Mouse (Mus musculus): Measurements from ENCODE around the gene Uqcc1. TPM values are rescaled to one million over a fixed set of nuclear protein-coding genes. Genes with fewer than 3 reads are reported as not detected.
"Not testable (repeated sequence)": the region's sequence is repeated elsewhere in the genome, so short reads cannot be mapped to it uniquely, and the experiment has no call there.

The Uqcc1 gene
- polyA plus RNA-seq, 1 experiment from 2014 or later = 99.7 TPM

DNA sequence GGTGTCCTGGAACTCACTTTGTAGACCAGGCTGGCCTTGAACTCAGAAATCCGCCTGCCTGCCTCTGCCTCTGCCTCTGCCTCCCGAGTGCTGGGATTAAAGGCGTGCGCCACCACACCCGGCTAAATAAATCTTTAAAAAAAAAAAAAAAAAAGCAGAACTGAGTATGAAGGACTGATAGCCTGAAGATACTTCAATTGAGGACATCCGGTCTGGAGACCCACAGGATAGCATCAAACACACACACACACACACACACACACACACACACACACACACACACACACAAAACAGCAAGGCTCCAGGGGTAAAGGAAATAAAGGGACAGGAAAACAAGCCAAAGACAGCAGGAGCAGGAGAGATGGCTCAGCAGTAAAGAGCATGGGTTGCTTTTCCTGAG lies 4.9 kb downstream of the Uqcc1 start:
- Histone ChIP-seq H3K36me3 (peaks cover 40% of the 10 kb centered on the region), H3K4me1 (peaks cover 16% of the 10 kb centered on the region)
- WGBS = 80% methylated on average over 6 of the region's 6 CpGs
- not testable (repeated sequence) for H3K27me3 ChIP-seq (replicated peaks); H3K27ac ChIP-seq (replicated peaks); H3K4me2 ChIP-seq; H3K9ac ChIP-seq; ATAC-seq (ENCODE audit: extremely low read depth, insufficient number of reproducible peaks, low FRiP score, low TSS enrichment); H3K4me3 ChIP-seq; H3K9me3 ChIP-seq

DNA sequence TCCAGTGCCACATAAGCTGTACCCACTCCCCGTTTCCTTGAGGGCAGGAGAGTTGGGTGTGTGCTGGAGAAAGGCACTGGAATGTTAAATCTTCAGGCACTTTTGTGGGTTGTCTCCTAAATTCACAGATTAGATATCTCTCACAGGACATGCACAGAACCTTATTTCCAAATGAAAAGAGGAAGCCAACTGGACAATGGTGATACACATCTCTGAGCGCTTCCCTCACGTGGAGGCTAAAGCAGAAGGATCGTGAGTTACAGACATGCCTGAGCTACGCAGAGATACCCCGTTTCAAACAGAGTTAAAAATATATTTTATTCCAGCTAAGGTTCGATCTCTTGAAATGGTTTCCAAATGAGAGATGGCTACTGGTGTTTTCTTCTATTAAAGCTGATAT lies 7.0 kb downstream of the Uqcc1 start:
- Histone ChIP-seq H3K27me3 (replicated peaks) (no peaks in the 10 kb centered on the region), H3K4me3 (no peak overlapping the region), H3K4me1 (peaks cover 4% of the 10 kb centered on the region), H3K4me2 (no peak overlapping the region), H3K36me3 (peaks cover 55% of the 10 kb centered on the region), H3K9ac (no peak overlapping the region), H3K9me3 (no peaks in the 10 kb centered on the region), H3K27ac (replicated peaks) (no peak overlapping the region)
- WGBS = 89% methylated on average over 7 of the region's 7 CpGs
- no peak for ATAC-seq (ENCODE audit: extremely low read depth, insufficient number of reproducible peaks, low FRiP score, low TSS enrichment)

DNA sequence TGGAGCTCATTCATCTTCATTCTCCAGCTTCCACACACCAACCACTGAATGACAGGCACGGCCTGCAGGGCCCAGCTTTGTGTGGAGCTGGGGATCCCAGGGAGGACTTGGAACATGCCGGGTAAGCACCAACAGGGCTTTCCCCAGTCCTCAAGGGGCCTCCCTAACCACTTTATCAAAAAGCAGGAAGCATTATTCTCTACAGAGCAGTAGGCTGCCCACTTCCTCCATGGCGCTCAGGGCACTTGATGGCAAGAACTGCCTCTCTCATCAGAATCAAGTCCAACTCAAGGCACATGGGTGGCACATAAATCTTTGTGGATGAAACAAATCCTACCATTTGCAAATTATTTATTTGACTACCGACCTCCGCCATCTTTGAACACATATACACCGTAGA lies 15.4 kb downstream of the Uqcc1 start:
- Histone ChIP-seq H3K27me3 (replicated peaks) (no peaks in the 10 kb centered on the region), H3K9me3 (no peaks in the 10 kb centered on the region), H3K4me1 (no peaks in the 10 kb centered on the region), H3K36me3 (peaks cover 76% of the 10 kb centered on the region), H3K4me2 (no peak overlapping the region), H3K9ac (no peak overlapping the region), H3K27ac (replicated peaks) (no peak overlapping the region), H3K4me3 (no peak overlapping the region)
- no peak for ATAC-seq (ENCODE audit: extremely low read depth, insufficient number of reproducible peaks, low FRiP score, low TSS enrichment)
- 84% methylated on average over 6 of the region's 6 CpGs for WGBS

DNA sequence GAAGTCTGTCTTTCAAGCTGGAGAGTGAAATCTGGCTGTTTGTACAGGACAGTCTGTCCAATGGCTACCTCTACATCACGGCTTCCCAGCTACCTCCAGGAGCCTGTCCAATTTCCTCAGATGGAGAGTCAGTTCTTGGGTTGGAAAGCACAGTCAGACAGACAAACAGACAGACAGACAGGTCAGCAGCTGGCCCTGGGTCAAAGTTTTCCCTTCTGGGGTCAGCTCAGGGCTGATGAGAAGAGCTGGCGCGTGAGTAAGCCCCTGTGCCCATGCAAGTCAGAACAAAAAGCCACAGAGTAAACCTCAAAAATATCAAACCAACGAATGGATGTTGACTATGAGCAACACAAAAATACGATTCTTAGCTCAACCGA lies 26.5 kb downstream of the Uqcc1 start:
- WGBS = 90% methylated on average over 6 of the region's 6 CpGs
- Histone ChIP-seq H3K36me3 (peaks cover 76% of the 10 kb centered on the region), H3K4me1 (no peaks in the 10 kb centered on the region), H3K27me3 (replicated peaks) (no peaks in the 10 kb centered on the region), H3K27ac (replicated peaks) (no peak overlapping the region), H3K9ac (no peak overlapping the region), H3K9me3 (no peaks in the 10 kb centered on the region), H3K4me3 (no peak overlapping the region), H3K4me2 (no peak overlapping the region)
- ATAC-seq (ENCODE audit: extremely low read depth, insufficient number of reproducible peaks, low FRiP score, low TSS enrichment) = no peak

DNA sequence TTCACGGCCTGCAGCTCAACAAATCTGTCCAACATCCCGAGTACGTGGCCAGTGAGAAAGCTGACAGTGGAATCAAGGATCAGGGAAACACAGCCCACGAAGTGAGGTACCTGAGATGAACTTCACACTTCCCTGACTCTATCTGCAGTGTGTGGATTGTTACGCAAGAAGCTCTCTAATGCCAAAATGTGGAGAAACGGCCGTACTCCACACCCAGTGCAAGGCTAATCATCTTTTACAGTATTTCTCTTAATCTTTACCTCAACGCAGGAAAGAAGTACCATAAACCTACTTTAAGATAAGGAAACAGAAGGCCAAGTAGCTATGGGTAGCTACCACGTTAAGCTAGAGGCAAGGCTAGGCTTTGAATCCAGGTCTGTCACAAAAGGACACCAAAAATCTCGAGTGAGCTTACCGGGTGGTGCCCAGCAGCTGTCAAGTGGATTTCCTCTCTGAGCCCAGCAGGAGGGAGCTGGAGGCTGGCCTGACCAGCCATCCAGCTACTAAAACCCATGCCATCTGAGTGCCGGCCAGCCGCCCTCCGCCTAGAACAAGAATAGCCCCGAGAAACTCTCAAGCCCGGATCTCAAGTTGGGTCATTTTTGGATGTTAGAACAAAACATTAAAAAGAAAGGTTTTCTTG lies 27.0 kb downstream of the Uqcc1 start:
- Histone ChIP-seq H3K4me3 (no peak overlapping the region), H3K4me1 (no peaks in the 10 kb centered on the region), H3K27ac (replicated peaks) (no peak overlapping the region), H3K36me3 (peaks cover 76% of the 10 kb centered on the region), H3K9ac (no peak overlapping the region), H3K9me3 (no peaks in the 10 kb centered on the region), H3K4me2 (no peak overlapping the region), H3K27me3 (replicated peaks) (no peaks in the 10 kb centered on the region)
- WGBS = 74% methylated on average over 16 of the region's 16 CpGs
- no peak for ATAC-seq (ENCODE audit: extremely low read depth, insufficient number of reproducible peaks, low FRiP score, low TSS enrichment)

DNA sequence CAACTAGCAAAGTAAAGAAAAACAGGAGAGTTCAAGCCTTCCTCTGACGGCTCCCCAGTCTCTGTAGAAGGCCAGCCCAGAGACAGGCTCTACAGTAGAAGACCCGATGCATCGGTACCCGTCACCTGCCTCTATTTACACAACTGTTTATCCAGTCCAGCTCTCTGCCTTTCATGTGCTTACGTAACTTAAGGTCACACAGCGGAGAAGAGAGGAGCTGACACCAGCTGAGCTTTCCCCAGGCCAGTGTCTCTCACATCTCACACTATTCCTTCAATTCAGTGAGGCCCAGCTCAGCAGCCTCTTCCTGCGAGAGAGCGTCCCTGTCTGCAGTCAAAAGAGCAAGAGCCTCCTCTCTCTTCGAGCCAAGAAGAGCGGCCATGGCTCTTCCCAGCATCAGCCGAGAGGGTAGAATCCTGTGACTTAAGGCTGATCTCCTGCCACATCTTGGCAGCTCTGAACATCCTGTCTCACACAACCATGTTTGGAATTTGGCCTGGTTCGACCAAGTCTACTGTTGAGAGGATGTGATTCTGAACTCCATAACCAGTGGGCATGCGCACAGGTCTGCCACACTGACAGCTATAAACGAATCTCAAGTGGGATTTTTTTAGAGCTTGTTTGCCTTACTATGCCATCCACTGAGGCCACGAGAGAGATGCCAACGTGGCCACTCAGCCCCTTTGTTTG lies 34.9 kb downstream of the Uqcc1 start:
- no peak for ATAC-seq (ENCODE audit: extremely low read depth, insufficient number of reproducible peaks, low FRiP score, low TSS enrichment)
- no peak overlapping the region for H3K4me3 ChIP-seq
- H3K9me3 ChIP-seq = no peaks in the 10 kb centered on the region
- 84% methylated on average over 16 of the region's 16 CpGs for WGBS
- no peak overlapping the region for H3K9ac ChIP-seq
- no peak overlapping the region for H3K27ac ChIP-seq (replicated peaks)
- H3K36me3 ChIP-seq = peaks cover 88% of the 10 kb centered on the region
- H3K4me2 ChIP-seq = no peak overlapping the region
- H3K4me1 ChIP-seq = no peaks in the 10 kb centered on the region
- no peaks in the 10 kb centered on the region for H3K27me3 ChIP-seq (replicated peaks)

DNA sequence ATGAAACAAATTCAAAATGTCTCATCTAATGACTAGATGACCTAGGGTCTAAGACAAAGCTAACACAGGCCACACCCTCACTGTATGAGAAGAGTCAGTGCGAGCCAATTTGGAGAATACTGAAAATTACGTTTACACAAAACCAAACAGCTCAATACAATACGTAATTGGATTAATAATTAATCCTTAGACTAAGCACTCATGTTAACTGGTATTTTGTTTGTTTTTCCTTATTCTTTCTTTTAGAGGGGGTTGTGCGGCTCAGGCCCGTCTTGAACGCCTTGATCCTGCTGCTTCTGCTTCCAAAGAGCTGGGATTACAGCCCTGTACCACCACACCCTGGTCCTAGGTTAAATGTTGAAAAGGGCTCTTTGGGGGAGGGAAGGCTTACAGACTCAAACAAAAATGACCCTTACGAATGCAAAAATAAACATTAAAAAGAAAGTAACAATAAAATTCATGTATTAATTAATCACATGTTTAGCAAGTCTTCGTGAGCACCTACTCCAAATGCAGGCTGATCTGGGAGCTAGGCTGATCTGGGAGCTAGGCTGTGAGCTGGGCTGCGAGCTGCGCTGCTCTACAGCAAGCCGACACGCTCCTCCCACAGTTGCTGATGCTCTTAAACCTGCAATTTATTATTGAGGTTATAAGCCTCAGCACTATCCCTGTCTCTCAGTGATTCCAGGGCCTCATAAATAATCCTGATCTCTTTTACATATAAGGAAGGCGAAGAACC lies 35.6 kb downstream of the Uqcc1 start:
- no peaks in the 10 kb centered on the region for H3K27me3 ChIP-seq (replicated peaks)
- no peak overlapping the region for H3K27ac ChIP-seq (replicated peaks)
- H3K4me1 ChIP-seq = no peaks in the 10 kb centered on the region
- H3K9ac ChIP-seq = no peak overlapping the region
- no peak overlapping the region for H3K4me3 ChIP-seq
- no peaks in the 10 kb centered on the region for H3K9me3 ChIP-seq
- WGBS = 88% methylated on average over 13 of the region's 13 CpGs
- H3K4me2 ChIP-seq = no peak overlapping the region
- H3K36me3 ChIP-seq = peaks cover 86% of the 10 kb centered on the region
- no peak for ATAC-seq (ENCODE audit: extremely low read depth, insufficient number of reproducible peaks, low FRiP score, low TSS enrichment)

DNA sequence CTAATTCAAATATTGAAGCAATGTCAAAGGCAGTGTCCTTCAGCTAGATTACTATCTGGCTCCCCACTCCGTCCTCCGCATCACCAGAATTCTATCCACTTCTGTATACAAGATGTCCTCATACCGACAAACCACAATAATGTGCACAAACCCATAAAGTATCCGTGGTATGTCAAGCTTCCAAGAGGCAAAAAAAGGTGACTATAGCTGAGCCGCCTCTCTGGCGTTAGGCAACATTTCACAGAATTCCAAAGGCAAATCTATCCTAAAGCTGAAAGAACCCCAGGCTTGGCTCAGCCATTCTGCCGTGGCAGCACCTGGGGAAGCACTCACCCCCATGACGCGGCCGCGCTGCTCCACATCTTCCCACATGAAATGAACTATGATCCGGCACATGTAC lies 43.3 kb downstream of the Uqcc1 start:
- no peak for ATAC-seq (ENCODE audit: extremely low read depth, insufficient number of reproducible peaks, low FRiP score, low TSS enrichment)
- WGBS = 89% methylated on average over 12 of the region's 12 CpGs
- H3K9me3 ChIP-seq = no peaks in the 10 kb centered on the region

DNA sequence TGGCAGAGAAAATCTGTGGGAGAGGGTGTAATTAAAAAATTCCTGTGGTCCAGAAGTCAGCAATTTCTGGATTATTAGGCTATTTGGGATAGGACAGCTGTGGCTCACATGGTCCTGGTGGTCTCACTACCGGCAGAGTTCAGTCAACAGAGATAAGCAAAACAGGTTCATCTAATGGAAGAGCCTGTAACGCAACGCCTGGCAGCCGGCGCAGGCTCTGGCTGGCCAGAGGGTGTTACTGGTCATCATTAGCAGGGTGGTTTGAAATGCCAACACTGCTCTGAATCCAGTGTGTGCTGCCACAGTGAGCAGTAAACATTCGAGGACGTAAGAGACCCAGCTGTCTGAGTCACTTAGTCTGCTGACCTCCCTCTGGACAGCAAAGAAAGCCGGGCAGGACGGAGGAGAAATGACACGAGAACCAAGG lies 44.8 kb downstream of the Uqcc1 start:
- WGBS = 83% methylated on average over 10 of the region's 10 CpGs
- no peak for ATAC-seq (ENCODE audit: extremely low read depth, insufficient number of reproducible peaks, low FRiP score, low TSS enrichment)
- Histone ChIP-seq H3K36me3 (peaks cover 63% of the 10 kb centered on the region), H3K27ac (replicated peaks) (no peak overlapping the region), H3K9ac (no peak overlapping the region), H3K9me3 (no peaks in the 10 kb centered on the region), H3K4me1 (peaks cover 5% of the 10 kb centered on the region), H3K4me2 (no peak overlapping the region), H3K27me3 (replicated peaks) (no peaks in the 10 kb centered on the region), H3K4me3 (no peak overlapping the region)

More for the DNA sequence above, 43.3 kb downstream of the Uqcc1 start:
- Histone ChIP-seq H3K4me1 (peaks cover 5% of the 10 kb centered on the region), H3K36me3 (peaks cover 69% of the 10 kb centered on the region), H3K27me3 (replicated peaks) (no peaks in the 10 kb centered on the region), H3K4me2 (no peak overlapping the region), H3K4me3 (no peak overlapping the region), H3K9ac (no peak overlapping the region), H3K27ac (replicated peaks) (no peak overlapping the region)

DNA sequence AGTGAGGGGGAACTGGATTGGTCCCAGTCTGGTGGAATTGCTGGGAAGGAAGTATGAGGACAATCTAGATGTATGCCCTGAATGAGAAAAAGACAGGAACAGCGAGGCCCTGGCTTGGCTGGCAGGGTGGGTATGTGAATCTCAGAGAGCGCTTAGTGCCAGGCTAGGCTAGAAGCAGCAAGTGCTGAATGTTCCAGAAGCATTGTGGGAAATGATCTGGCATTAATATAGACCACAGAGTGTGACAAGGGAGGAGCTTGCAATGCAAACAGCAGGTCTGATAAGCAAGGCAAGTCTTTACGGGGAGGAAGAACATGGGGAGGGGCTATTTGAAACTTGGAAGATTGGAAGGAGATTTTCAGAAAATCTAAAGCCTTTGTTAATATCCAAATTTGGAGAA lies 48.0 kb downstream of the Uqcc1 start:
- H3K4me1 ChIP-seq = peaks cover 5% of the 10 kb centered on the region
- peaks cover 57% of the 10 kb centered on the region for H3K36me3 ChIP-seq
- no peak overlapping the region for H3K4me2 ChIP-seq
- no peaks in the 10 kb centered on the region for H3K27me3 ChIP-seq (replicated peaks)
- no peak overlapping the region for H3K27ac ChIP-seq (replicated peaks)
- no peak overlapping the region for H3K4me3 ChIP-seq
- no peaks in the 10 kb centered on the region for H3K9me3 ChIP-seq
- H3K9ac ChIP-seq = no peak overlapping the region
- no peak for ATAC-seq (ENCODE audit: extremely low read depth, insufficient number of reproducible peaks, low FRiP score, low TSS enrichment)
- 71% methylated on average over 3 of the region's 3 CpGs for WGBS

DNA sequence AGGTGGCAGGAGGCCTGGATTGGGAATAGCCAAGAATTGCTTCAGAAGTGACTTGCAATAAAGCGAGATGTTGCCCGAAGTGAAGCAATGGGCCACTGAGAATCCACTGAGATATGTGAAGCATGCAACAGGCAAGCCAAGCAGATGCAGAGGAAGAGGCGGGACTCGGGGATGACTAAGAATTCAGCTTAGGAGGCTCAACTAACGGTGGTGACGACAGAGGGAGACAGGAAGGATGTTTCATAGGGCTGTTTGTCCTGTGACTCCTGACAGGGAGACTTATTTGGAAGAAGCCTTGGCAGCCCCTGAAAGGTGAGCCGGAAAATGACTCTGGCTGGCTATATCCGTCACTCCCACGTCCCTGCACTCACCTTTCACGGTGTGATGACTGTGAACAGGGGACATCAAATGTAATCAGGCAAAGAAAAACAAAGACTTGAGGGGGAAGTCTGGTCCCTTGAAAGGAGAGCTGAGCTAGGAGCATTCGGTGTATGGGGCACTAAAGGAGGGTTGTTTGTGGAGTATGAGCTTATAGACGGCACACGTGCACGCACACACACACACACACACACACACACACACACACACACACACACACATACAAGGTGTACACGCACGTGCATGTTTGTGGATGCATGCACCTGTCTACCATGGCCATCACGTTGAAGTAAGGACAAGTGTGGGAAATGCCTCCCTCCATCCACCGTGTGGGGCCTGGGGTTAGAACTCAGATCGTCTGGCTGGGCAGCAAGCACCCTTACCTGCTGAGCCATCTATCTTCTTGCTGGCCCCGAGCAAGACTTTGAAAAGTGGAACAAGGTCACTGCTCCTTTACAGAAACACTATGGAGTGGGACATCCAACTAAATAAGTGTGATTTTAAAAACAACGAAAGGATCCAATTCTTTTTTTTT lies 50.9 kb downstream of the Uqcc1 start:
- H3K9me3 ChIP-seq = no peaks in the 10 kb centered on the region
- H3K36me3 ChIP-seq = peaks cover 61% of the 10 kb centered on the region
- no peak overlapping the region for H3K9ac ChIP-seq
- 65% methylated on average over 18 of the region's 21 CpGs for WGBS
- H3K4me2 ChIP-seq = no peak overlapping the region
- peaks cover 5% of the 10 kb centered on the region for H3K4me1 ChIP-seq
- H3K4me3 ChIP-seq = no peak overlapping the region
- no peaks in the 10 kb centered on the region for H3K27me3 ChIP-seq (replicated peaks)
- H3K27ac ChIP-seq (replicated peaks) = no peak overlapping the region
- no peak for ATAC-seq (ENCODE audit: extremely low read depth, insufficient number of reproducible peaks, low FRiP score, low TSS enrichment)

All from heart, embryonic 13.5 days (tissue).